Mouse (Mus musculus): Measurements from ENCODE around the gene Arhgap44. TPM values are rescaled to one million over a fixed set of nuclear protein-coding genes. Genes with fewer than 3 reads are reported as not detected.
A peak's percentile ranks its signal among the peaks of the same experiment; 100 is the strongest.

The Arhgap44 gene
- polyA plus RNA-seq, 1 experiment from 2014 or later: 10.3 TPM

GRCm38 (mm10) chr11:64978720-64979488 lies 183.9 kb downstream of the Arhgap44 start, which contains the start of gene Elac2:
TSS of gene Elac2 (plus strand) at chr11:64979038.
- peak within 1 kb of the TSS; percentile 59 for H3K27ac ChIP-seq (replicated peaks)
- H3K4me2 ChIP-seq (replicated peaks): peak within 1 kb of the TSS; percentile 77
- H3K4me1 ChIP-seq: peaks cover 17% of the 10 kb centered on the region
- H3K9me3 ChIP-seq: no peaks in the 10 kb centered on the region
- H3K36me3 ChIP-seq: peaks cover 14% of the 10 kb centered on the region
- under 1% methylated on average over 65 of the region's 65 CpGs for WGBS
- H3K4me3 ChIP-seq: peak within 1 kb of the TSS; percentile 93
- ATAC-seq (replicated peaks): peak; percentile 100
- peaks cover 6% of the 10 kb centered on the region; the same call in 1 of the 2 replicates for H3K27me3 ChIP-seq
- H3K9ac ChIP-seq (replicated peaks): peak within 1 kb of the TSS; percentile 81

GRCm38 (mm10) chr11:64972418-64972817 lies 190.3 kb downstream of the Arhgap44 start:
- H3K4me1 ChIP-seq: peaks cover 4% of the 10 kb centered on the region; the same call in 1 of the 2 replicates
- no peak overlapping the region for H3K4me3 ChIP-seq
- no peak overlapping the region for H3K27ac ChIP-seq (replicated peaks)
- 79% methylated on average over 2 of the region's 2 CpGs for WGBS
- ATAC-seq (replicated peaks): no peak
- H3K9me3 ChIP-seq: no peaks in the 10 kb centered on the region
- no peaks in the 10 kb centered on the region for H3K36me3 ChIP-seq
- H3K4me2 ChIP-seq (replicated peaks): no peak overlapping the region
- peaks cover 21% of the 10 kb centered on the region for H3K27me3 ChIP-seq
- no peak overlapping the region for H3K9ac ChIP-seq (replicated peaks)

- no peaks in the 10 kb centered on the region for H3K9me3 ChIP-seq
- WGBS: 80% methylated on average over 3 of the region's 3 CpGs
- peaks cover 19% of the 10 kb centered on the region for H3K27me3 ChIP-seq
- H3K27ac ChIP-seq (replicated peaks): no peak overlapping the region
- no peak overlapping the region for H3K4me2 ChIP-seq (replicated peaks)
- H3K9ac ChIP-seq (replicated peaks): no peak overlapping the region
- H3K36me3 ChIP-seq: no peaks in the 10 kb centered on the region
- ATAC-seq (replicated peaks): no peak
- peaks cover 4% of the 10 kb centered on the region; the same call in 1 of the 2 replicates for H3K4me1 ChIP-seq
- no peak overlapping the region for H3K4me3 ChIP-seq
These were observed 191.2 kb downstream of the Arhgap44 start for GRCm38 (mm10) chr11:64971471-64971988.

- Histone ChIP-seq H3K27ac (replicated peaks) (no peak overlapping the region), H3K36me3 (no peaks in the 10 kb centered on the region), H3K9ac (replicated peaks) (no peak overlapping the region), H3K27me3 (peaks cover 15% of the 10 kb centered on the region), H3K4me2 (replicated peaks) (no peak overlapping the region), H3K4me1 (peaks cover 4% of the 10 kb centered on the region; the same call in 1 of the 2 replicates), H3K9me3 (no peaks in the 10 kb centered on the region), H3K4me3 (no peak overlapping the region)
- 66% methylated on average over 4 of the region's 4 CpGs for WGBS
- ATAC-seq (replicated peaks): no peak
These were observed 193.8 kb downstream of the Arhgap44 start for GRCm38 (mm10) chr11:64968939-64969342.

GRCm38 (mm10) chr11:64968507-64968906 lies 194.3 kb downstream of the Arhgap44 start:
- Histone ChIP-seq H3K9me3 (no peaks in the 10 kb centered on the region), H3K27me3 (peaks cover 14% of the 10 kb centered on the region), H3K27ac (replicated peaks) (no peak overlapping the region), H3K36me3 (no peaks in the 10 kb centered on the region), H3K4me1 (peaks cover 4% of the 10 kb centered on the region; the same call in 1 of the 2 replicates), H3K4me3 (no peak overlapping the region), H3K9ac (replicated peaks) (no peak overlapping the region), H3K4me2 (replicated peaks) (no peak overlapping the region)
- WGBS: 9% methylated on average over 3 of the region's 3 CpGs
- ATAC-seq (replicated peaks): peak; percentile 85

- WGBS: 95% methylated on average over 2 of the region's 2 CpGs
- no peaks in the 10 kb centered on the region for H3K27me3 ChIP-seq
- no peak overlapping the region for H3K9ac ChIP-seq (replicated peaks)
- no peak overlapping the region for H3K4me3 ChIP-seq
- H3K9me3 ChIP-seq: no peaks in the 10 kb centered on the region
- H3K27ac ChIP-seq (replicated peaks): no peak overlapping the region
- H3K4me2 ChIP-seq (replicated peaks): no peak overlapping the region
- no peaks in the 10 kb centered on the region for H3K36me3 ChIP-seq
- ATAC-seq (replicated peaks): no peak
- no peaks in the 10 kb centered on the region for H3K4me1 ChIP-seq
These were observed 200.1 kb downstream of the Arhgap44 start for GRCm38 (mm10) chr11:64962629-64963028.

- H3K27ac ChIP-seq (replicated peaks): no peak overlapping the region
- no peak for ATAC-seq (replicated peaks)
- H3K9ac ChIP-seq (replicated peaks): no peak overlapping the region
- H3K36me3 ChIP-seq: no peaks in the 10 kb centered on the region
- H3K9me3 ChIP-seq: no peaks in the 10 kb centered on the region
- WGBS: 4% methylated on average over 16 of the region's 16 CpGs
- no peaks in the 10 kb centered on the region for H3K27me3 ChIP-seq
- peaks cover 8% of the 10 kb centered on the region; the same call in 1 of the 2 replicates for H3K4me1 ChIP-seq
- H3K4me2 ChIP-seq (replicated peaks): peak overlapping the region; percentile 40
- H3K4me3 ChIP-seq: peak overlapping the region; percentile 16
These were observed 205.6 kb downstream of the Arhgap44 start for GRCm38 (mm10) chr11:64956962-64957729.

Small RNA genes lying within 50 kb of the gene (microRNA-seq; reads per million reads assigned to microRNA genes)
- not detected for gene Gm25991

Other genes starting within 250 kb of the Arhgap44 start
- 33.1 and 35.8 TPM in 2 replicates for gene Elac2, start 183.9 kb downstream of the Arhgap44 start, polyA plus RNA-seq (2015; fragmentation: Nextera tagmentation; extraction: Ambion mirVana)
- 0.17 and 0.20 TPM in 2 replicates for gene 1700086D15Rik, start 3.1 kb downstream of the Arhgap44 start, polyA plus RNA-seq (2015; fragmentation: Nextera tagmentation; extraction: Ambion mirVana)
- gene Myocd, start 107.0 kb upstream of the Arhgap44 start, polyA plus RNA-seq (2015; fragmentation: Nextera tagmentation; extraction: Ambion mirVana): 0.22 and 0.45 TPM in 2 replicates